Mouse (Mus musculus): ENCODE measurements around the gene Artn.

GRCm38 (mm10) chr4:117882701-117883691 lies 46.6 kb downstream of the Artn start, which contains the start of gene B4galt2:
- TF ChIP-seq POLR2A (IDR thresholded peaks at IDR 0.05; ENCODE audit: borderline replicate concordance, insufficient read depth, low read length) (peak; percentile 49; the same call in 1 of the 2 replicates), CTCF (IDR thresholded peaks at IDR 0.05; ENCODE audit: borderline replicate concordance, insufficient read depth, low read depth, low read length) (no peak)
